Mouse (Mus musculus) E14TG2a.4 (cell line): ENCODE measurements around the gene Prtn3.

Source experiments
- CTCF ChIP-seq: conservative IDR thresholded peaks from 2 replicates; pipeline ENCODE4 v1.5.1; 2014; ENCODE audit warnings: low read length
- NANOG ChIP-seq: IDR thresholded peaks from 2 replicates; pipeline ENCODE4 v1.6.1; 2014; ENCODE audit warnings: borderline replicate concordance, low read length, mixed read lengths
- POU5F1 ChIP-seq: IDR thresholded peaks from 2 replicates; pipeline ENCODE4 v1.6.1; 2014; ENCODE audit warnings: low read length, borderline replicate concordance

GRCm38 (mm10) chr10:79853860-79854795 is 20.1 kb upstream of the Prtn3 start, which contains the start of gene Ptbp1:
- no peak for TF ChIP-seq CTCF
- no peak for TF ChIP-seq POU5F1
- TF ChIP-seq NANOG, result peak; percentile 19; the same call in 1 of the 2 replicates
